Mouse (Mus musculus): ENCODE measurements around the gene Ptprm. TPM values are rescaled to one million over a fixed set of nuclear protein-coding genes. Genes with fewer than 3 reads are reported as not detected.

Ptprm gene
- total RNA-seq, 2 experiments from 2014 or later, result 35.7 to 39.5 TPM

GRCm38 (mm10) chr17:67237407-67237806 lies 116.8 kb downstream of the Ptprm start:
- DNase-seq (ENCODE audit: low spot score in 2 of 2), result no peak

GRCm38 (mm10) chr17:67233063-67233462 lies 121.2 kb downstream of the Ptprm start:
- no peak for DNase-seq (ENCODE audit: low spot score in 2 of 2)

GRCm38 (mm10) chr17:67226991-67227390 lies 127.3 kb downstream of the Ptprm start:
- DNase-seq (ENCODE audit: low spot score in 2 of 2), result no peak

- no peak for DNase-seq (ENCODE audit: low spot score in 2 of 2)
Observed at GRCm38 (mm10) chr17:67215326-67215725, 138.9 kb downstream of the Ptprm start.

- DNase-seq (ENCODE audit: low spot score in 2 of 2), result no peak
Observed at GRCm38 (mm10) chr17:67213711-67214110, 140.5 kb downstream of the Ptprm start.

GRCm38 (mm10) chr17:67209676-67210344 lies 144.4 kb downstream of the Ptprm start:
- DNase-seq (ENCODE audit: low spot score in 2 of 2), result no peak

- DNase-seq (ENCODE audit: low spot score in 2 of 2), result no peak
Observed at GRCm38 (mm10) chr17:67208600-67208999, 145.7 kb downstream of the Ptprm start.

- no peak for DNase-seq (ENCODE audit: low spot score in 2 of 2)
Observed at GRCm38 (mm10) chr17:67206984-67207383, 147.3 kb downstream of the Ptprm start.

GRCm38 (mm10) chr17:67201151-67201550 lies 153.1 kb downstream of the Ptprm start:
- no peak for DNase-seq (ENCODE audit: low spot score in 2 of 2)

GRCm38 (mm10) chr17:67193728-67194127 lies 160.5 kb downstream of the Ptprm start:
- DNase-seq (ENCODE audit: low spot score in 2 of 2), result no peak

GRCm38 (mm10) chr17:67188514-67188913 lies 165.7 kb downstream of the Ptprm start:
- DNase-seq (ENCODE audit: low spot score in 2 of 2), result no peak

GRCm38 (mm10) chr17:67186879-67187278 lies 167.4 kb downstream of the Ptprm start:
- no peak for DNase-seq (ENCODE audit: low spot score in 2 of 2)

GRCm38 (mm10) chr17:67185942-67186341 lies 168.3 kb downstream of the Ptprm start:
- DNase-seq (ENCODE audit: low spot score in 2 of 2), result no peak

GRCm38 (mm10) chr17:67179446-67179845 lies 174.8 kb downstream of the Ptprm start:
- no peak for DNase-seq (ENCODE audit: low spot score in 2 of 2)

GRCm38 (mm10) chr17:67178686-67179265 lies 175.5 kb downstream of the Ptprm start:
- DNase-seq (ENCODE audit: low spot score in 2 of 2), result no peak

GRCm38 (mm10) chr17:67175836-67176235 lies 178.4 kb downstream of the Ptprm start:
- peak; percentile 25 to 34 for DNase-seq (ENCODE audit: low spot score in 2 of 2)

- no peak for DNase-seq (ENCODE audit: low spot score in 2 of 2)
Observed at GRCm38 (mm10) chr17:67171353-67171752, 182.9 kb downstream of the Ptprm start.

GRCm38 (mm10) chr17:67170696-67171095 lies 183.6 kb downstream of the Ptprm start:
- DNase-seq (ENCODE audit: low spot score in 2 of 2), result no peak

- DNase-seq (ENCODE audit: low spot score in 2 of 2), result no peak
Observed at GRCm38 (mm10) chr17:67165876-67166275, 188.4 kb downstream of the Ptprm start.

- DNase-seq (ENCODE audit: low spot score in 2 of 2), result no peak
Observed at GRCm38 (mm10) chr17:67159611-67160010, 194.6 kb downstream of the Ptprm start.

- no peak for DNase-seq (ENCODE audit: low spot score in 2 of 2)
Observed at GRCm38 (mm10) chr17:67157089-67157752, 197.0 kb downstream of the Ptprm start.

- DNase-seq (ENCODE audit: low spot score in 2 of 2), result no peak
Observed at GRCm38 (mm10) chr17:67152218-67152617, 202.0 kb downstream of the Ptprm start.
